Comparison of ENCODE assay signal across 1 mouse cellular context in genomic region chr11:100485801-100486538, GRCm38 (mm10).
A peak's percentile ranks its signal among the peaks of the same experiment; 100 is the strongest.
TF ChIP-seq lines count a peak whose summit lies in the region.

No protein-coding gene starts in this region.

TF ChIP-seq in MEL, 35 proteins besides CTCF, POLR2A, EP300 and RAD21 (continued from another document):
- TF ChIP-seq SMC3 (IDR thresholded peaks at IDR 0.05; ENCODE audit: low read depth, low read length) (peak; percentile 59), MYC (IDR thresholded peaks at IDR 0.05; ENCODE audit: low read depth, low read length) (peak; percentile 26; the same call in 1 of the 2 replicates)
TF ChIP-seq in MEL: peak in this region for 3.
